Mouse (Mus musculus) A20 (cell line): Measurements from ENCODE around the gene Pou2f3.
A peak's percentile ranks its signal among the peaks of the same experiment; 100 is the strongest.

Source experiments
- DNase-seq: peaks from one replicate; pipeline ENCODE4 v3.0.0-alpha.2; 2011; ENCODE audit warnings: low read depth, low spot score

The Pou2f3 gene

GRCm38 (mm10) chr9:43110286-43110980 lies 99.7 kb downstream of the Pou2f3 start:
- no peak for DNase-seq

- no peak for DNase-seq
Measured at GRCm38 (mm10) chr9:43109125-43109524, 101.0 kb downstream of the Pou2f3 start.

- DNase-seq: no peak
Measured at GRCm38 (mm10) chr9:43108721-43109120, 101.4 kb downstream of the Pou2f3 start.

GRCm38 (mm10) chr9:43108081-43108480 lies 102.1 kb downstream of the Pou2f3 start:
- DNase-seq: no peak

- DNase-seq: no peak
Measured at GRCm38 (mm10) chr9:43107555-43107954, 102.6 kb downstream of the Pou2f3 start.

- DNase-seq: peak; percentile 42
Measured at GRCm38 (mm10) chr9:43107187-43107517, 103.0 kb downstream of the Pou2f3 start, which contains the start of gene Arhgef12. Arhgef12 (minus strand) TSS chr9:43107239.

- peak; percentile 75 for DNase-seq
Measured at GRCm38 (mm10) chr9:43106426-43107186, 103.6 kb downstream of the Pou2f3 start.

- DNase-seq: peak; percentile 89
Measured at GRCm38 (mm10) chr9:43105664-43106361, 104.4 kb downstream of the Pou2f3 start.

- DNase-seq: peak; percentile 71
Measured at GRCm38 (mm10) chr9:43104873-43105663, 105.1 kb downstream of the Pou2f3 start.

- DNase-seq: no peak
Measured at GRCm38 (mm10) chr9:43104526-43104872, 105.7 kb downstream of the Pou2f3 start.

- DNase-seq: peak; percentile 47
Measured at GRCm38 (mm10) chr9:43103675-43104299, 106.4 kb downstream of the Pou2f3 start.

GRCm38 (mm10) chr9:43102931-43103330 lies 107.2 kb downstream of the Pou2f3 start:
- peak; percentile 27 for DNase-seq

GRCm38 (mm10) chr9:43101936-43102595 lies 108.1 kb downstream of the Pou2f3 start:
- DNase-seq: peak; percentile 53

- DNase-seq: peak; percentile 36
Measured at GRCm38 (mm10) chr9:43098922-43099321, 111.2 kb downstream of the Pou2f3 start.

- DNase-seq: no peak
Measured at GRCm38 (mm10) chr9:43097801-43098557, 112.2 kb downstream of the Pou2f3 start.

- DNase-seq: peak; percentile 77
Measured at GRCm38 (mm10) chr9:43096337-43096736, 113.8 kb downstream of the Pou2f3 start.

- DNase-seq: no peak
Measured at GRCm38 (mm10) chr9:43094828-43095227, 115.3 kb downstream of the Pou2f3 start.

GRCm38 (mm10) chr9:43093803-43094202 lies 116.4 kb downstream of the Pou2f3 start:
- no peak for DNase-seq

- DNase-seq: no peak
Measured at GRCm38 (mm10) chr9:43085686-43086285, 124.4 kb downstream of the Pou2f3 start.
